Mouse (Mus musculus): ENCODE data around the gene Fam78a. TPM values are rescaled to one million over a fixed set of nuclear protein-coding genes. Genes with fewer than 3 reads are reported as not detected.

Gene Fam78a
- total RNA-seq, 2 experiments from 2014 or later = 1.2 to 2.3 TPM

DNA sequence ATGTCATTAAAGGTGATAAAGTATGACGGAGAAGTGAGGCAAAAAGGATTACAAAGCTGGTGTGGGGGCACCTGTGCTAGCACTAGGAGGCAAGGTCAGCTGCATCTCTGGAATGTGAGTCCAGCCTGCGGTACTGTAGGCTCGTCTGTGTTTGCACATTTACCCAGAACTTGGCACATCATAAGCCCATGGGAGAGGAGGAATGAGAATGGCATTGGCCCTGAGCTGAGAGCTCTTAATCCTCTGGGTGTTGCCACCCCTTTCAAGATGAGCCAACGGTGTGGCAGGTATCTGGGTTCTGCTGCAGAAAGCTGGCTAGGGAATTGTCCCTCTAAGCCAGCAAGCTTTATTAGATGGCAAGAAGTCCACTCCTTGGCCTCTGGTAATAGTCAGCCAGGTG, 65.0 kb downstream of the Fam78a start:
- DNase-seq (ENCODE audit: extremely low spot score in 1 of 2, low spot score in 2 of 2) = no peak
- intact Hi-C loops (cut with DNase I) = loop anchor here (5.0 kb wide), 1 partner anchor 32 kb away; no protein-coding TSS in a partner anchor

DNA sequence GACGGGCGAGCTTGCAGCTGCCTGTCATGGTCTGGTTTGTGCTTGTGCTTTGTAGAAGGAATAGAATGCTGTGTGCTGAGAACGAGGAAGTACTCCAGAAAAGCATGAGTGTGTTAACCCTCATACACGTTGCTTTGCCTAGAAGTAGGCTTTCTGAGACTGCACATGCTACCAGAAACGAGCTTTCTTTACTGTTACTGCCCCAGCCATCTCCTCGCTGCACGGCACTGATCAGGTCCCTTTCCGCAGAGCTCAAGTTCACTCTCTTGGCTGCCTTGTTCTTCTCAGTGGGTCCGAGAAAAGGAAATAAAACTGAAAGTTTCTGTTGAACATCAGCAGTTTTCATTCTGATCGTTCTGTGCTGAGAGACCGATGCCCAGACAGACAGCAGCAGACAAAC, 75.9 kb downstream of the Fam78a start:
- no peak for DNase-seq (ENCODE audit: extremely low spot score in 1 of 2, low spot score in 2 of 2)
- intact Hi-C loops (cut with DNase I) = loop anchor here (10.0 kb wide), 1 partner anchor 206 kb away; no protein-coding TSS in a partner anchor

DNA sequence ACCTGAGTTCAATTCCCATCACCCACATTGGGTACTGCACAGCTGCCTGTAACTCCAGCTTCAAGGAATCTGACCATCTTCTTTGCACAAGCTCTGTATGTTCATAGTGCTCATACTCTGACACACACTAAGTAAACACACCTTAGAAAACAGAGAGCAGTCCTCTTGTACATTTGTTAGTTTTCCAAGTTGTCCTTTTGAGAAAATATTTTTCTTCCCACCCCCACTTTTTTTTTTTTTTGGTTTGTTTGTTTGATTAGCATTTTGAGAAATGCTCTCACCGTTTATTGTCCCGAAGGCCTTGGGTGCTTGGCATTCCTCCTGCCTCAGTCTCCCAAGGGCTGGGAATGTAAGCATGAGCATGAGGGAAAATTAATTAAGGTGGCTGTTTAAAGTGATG, 76.3 kb downstream of the Fam78a start:
- intact Hi-C loops (cut with DNase I) = loop anchor here (10.0 kb wide), 1 partner anchor 206 kb away; no protein-coding TSS in a partner anchor
- DNase-seq (ENCODE audit: extremely low spot score in 1 of 2, low spot score in 2 of 2) = no peak

Small RNAs within 50 kb of the gene (microRNA-seq; reads per million reads assigned to microRNA genes)
- 2.0 reads per million for gene Mir7674

Other genes with a start within 250 kb of the Fam78a start
- gene Fibcd1, start 238.9 kb downstream of the Fam78a start, total RNA-seq (2021) = 10 to 100 TPM in 1 of 2 experiments, 1 to 10 TPM in 1; 7.0 to 13.3 TPM
- gene Lamc3, start 197.6 kb downstream of the Fam78a start, total RNA-seq (2021) = 1 to 10 TPM; 8.8 to 9.2 TPM
- 1 to 10 TPM; 3.7 to 5.4 TPM for gene Aif1l, start 134.7 kb downstream of the Fam78a start, total RNA-seq (2021)
- gene Nup214, start 110.4 kb downstream of the Fam78a start, total RNA-seq (2021) = 10 to 100 TPM; 42.0 to 43.5 TPM
- gene Plpp7, start 10.7 kb upstream of the Fam78a start, total RNA-seq (2021) = 10 to 100 TPM; 18.7 to 22.9 TPM
- gene Prrc2b, start 66.2 kb upstream of the Fam78a start, total RNA-seq (2021) = 100 to 1,000 TPM; 274 to 285 TPM
- gene Pomt1, start 151.7 kb upstream of the Fam78a start, total RNA-seq (2021) = 10 to 100 TPM; 27.2 to 29.0 TPM
- 10 to 100 TPM; 65.2 to 74.9 TPM for gene Uck1, start 175.3 kb upstream of the Fam78a start, total RNA-seq (2021)
- 10 to 100 TPM; 73.6 to 78.6 TPM for gene Golga2, start 202.5 kb upstream of the Fam78a start, total RNA-seq (2021)
- 100 to 1,000 TPM; 233 to 242 TPM for gene Swi5, start 203.2 kb upstream of the Fam78a start, total RNA-seq (2021)